Mouse (Mus musculus): Measurements from ENCODE around the gene Cdc42. TPM values are rescaled to one million over a fixed set of nuclear protein-coding genes. Genes with fewer than 3 reads are reported as not detected.

Gene Cdc42
- polyA plus RNA-seq, 2 experiments, result 91.6 to 259 TPM

DNA sequence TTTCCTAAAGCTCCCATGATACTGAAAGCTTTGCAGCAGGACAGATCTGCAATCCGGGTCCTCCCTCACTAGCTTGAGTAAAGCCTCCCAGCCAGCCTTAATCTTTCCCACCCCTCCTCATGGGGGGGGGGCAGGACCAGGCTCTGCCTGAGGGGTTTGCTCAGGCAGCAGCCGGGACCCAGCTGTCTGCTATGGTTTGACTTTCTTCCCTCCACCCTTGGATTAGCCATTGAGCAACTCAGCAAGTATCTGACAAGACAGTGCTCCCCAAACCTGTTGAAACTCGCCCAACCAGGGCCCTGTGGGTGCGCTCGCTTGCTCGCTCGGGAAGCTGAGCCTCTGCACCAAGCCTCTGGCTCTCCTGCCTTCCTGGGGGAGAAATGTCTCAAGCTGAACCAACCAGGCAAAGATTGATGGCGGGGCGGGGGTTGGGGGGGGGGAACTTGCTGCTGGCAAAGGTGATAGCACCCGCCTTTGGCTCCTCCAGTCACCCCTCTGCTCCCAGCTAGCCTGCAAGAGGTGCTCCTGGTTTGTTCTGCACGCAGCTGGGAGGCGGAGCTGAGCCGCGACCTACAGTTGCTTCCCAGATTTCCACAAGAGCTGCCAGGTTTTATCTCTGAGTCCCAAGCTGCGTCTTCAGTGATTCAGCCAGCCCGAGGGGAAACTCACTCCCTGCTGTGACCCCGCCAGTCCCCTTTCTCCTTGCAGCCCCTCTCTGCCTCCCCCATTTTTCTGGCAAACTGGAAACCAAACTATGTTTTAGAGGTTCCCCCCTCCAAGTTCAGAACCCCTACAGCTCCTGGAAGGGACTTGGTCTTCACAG is 74.7 kb downstream of the Cdc42 start:
- Histone ChIP-seq H3K4me3 (ENCODE audit: insufficient read depth in 1 of 2, low read depth in 2 of 2, low read length in 2 of 2) (no peak overlapping the region), H3K36me3 (replicated peaks; ENCODE audit: control insufficient read depth, insufficient read depth, low read depth) (no peaks in the 10 kb centered on the region), H3K27ac (no peak overlapping the region), H3K4me1 (replicated peaks; ENCODE audit: control insufficient read depth in 2 of 2, insufficient read depth in 2 of 2, low read length in 1 of 2) (no peaks in the 10 kb centered on the region), H3K4me2 (ENCODE audit: low read depth) (no peak overlapping the region), H3K9ac (replicated peaks) (no peak overlapping the region), H3K9me3 (ENCODE audit: control insufficient read depth, low read length) (no peaks in the 10 kb centered on the region), H3K27me3 (ENCODE audit: control insufficient read depth, insufficient read depth, low read length) (peaks cover 33% of the 10 kb centered on the region)
- DNase-seq (ENCODE audit: low read depth in 3 of 3, low spot score in 3 of 3) (no peak), ATAC-seq (ENCODE audit: insufficient read depth) (no peak)
- WGBS (ENCODE audit: insufficient replicate concordance), result 23% methylated on average over 17 of the region's 17 CpGs
- TF ChIP-seq EP300 (IDR thresholded peaks at IDR 0.05; ENCODE audit: low read depth) (no peak), CTCF (IDR thresholded peaks at IDR 0.05; ENCODE audit: low read depth) (no peak)

DNA sequence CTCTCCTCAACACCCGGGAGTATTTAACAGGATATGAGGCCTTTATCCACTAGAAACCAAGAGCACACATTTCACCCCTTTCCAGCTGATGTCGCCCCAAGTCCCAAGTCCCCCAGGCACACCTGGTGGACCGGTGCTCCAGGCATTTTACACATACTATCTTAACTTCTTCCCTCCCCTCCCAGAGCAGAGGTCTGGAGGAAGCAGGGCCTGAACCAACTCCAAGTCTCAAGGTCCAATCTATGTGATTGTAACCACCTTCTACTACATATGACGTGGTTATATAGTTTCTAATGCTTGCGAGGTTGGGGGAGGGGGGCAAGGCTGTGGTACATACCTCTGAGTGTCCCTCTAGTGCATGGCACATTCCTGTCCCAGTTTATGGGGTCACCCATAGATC is 75.4 kb downstream of the Cdc42 start:
- no peak overlapping the region for H3K4me3 ChIP-seq (ENCODE audit: insufficient read depth in 1 of 2, low read depth in 2 of 2, low read length in 2 of 2)
- no peak overlapping the region for H3K9ac ChIP-seq (replicated peaks)
- no peak for TF ChIP-seq EP300 (IDR thresholded peaks at IDR 0.05; ENCODE audit: low read depth)
- TF ChIP-seq CTCF (IDR thresholded peaks at IDR 0.05; ENCODE audit: low read depth), result no peak
- DNase-seq (ENCODE audit: low read depth in 3 of 3, low spot score in 3 of 3) (no peak), ATAC-seq (ENCODE audit: insufficient read depth) (no peak)
- H3K4me2 ChIP-seq (ENCODE audit: low read depth), result no peak overlapping the region
- no peaks in the 10 kb centered on the region for H3K36me3 ChIP-seq (replicated peaks; ENCODE audit: control insufficient read depth, insufficient read depth, low read depth)
- peaks cover 40% of the 10 kb centered on the region for H3K27me3 ChIP-seq (ENCODE audit: control insufficient read depth, insufficient read depth, low read length)
- no peaks in the 10 kb centered on the region for H3K9me3 ChIP-seq (ENCODE audit: control insufficient read depth, low read length)
- 55% methylated on average over 5 of the region's 5 CpGs for WGBS (ENCODE audit: insufficient replicate concordance)
- H3K4me1 ChIP-seq (replicated peaks; ENCODE audit: control insufficient read depth in 2 of 2, insufficient read depth in 2 of 2, low read length in 1 of 2), result no peaks in the 10 kb centered on the region
- H3K27ac ChIP-seq, result no peak overlapping the region

DNA sequence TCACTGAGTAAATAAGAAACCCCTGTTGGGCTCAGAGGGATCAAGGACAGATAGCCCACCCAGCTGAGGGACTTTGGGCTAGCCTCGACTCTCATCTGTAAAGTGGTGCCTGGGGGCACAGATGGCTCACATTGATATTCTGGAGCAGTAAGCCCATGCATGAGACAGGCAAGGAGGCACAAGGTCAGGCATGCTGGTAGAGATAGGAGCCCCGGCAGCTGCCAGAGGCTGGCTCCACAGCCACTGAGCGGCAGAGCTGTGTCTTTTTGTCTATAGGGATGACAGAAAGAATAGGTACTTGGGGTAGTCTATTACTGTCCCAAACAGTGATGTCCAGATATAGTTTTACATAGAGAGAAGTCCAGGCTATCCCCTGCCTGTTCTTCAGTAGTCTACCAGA is 76.2 kb downstream of the Cdc42 start:
- DNase-seq (ENCODE audit: low read depth in 3 of 3, low spot score in 3 of 3), result no peak
- Histone ChIP-seq H3K4me3 (ENCODE audit: insufficient read depth in 1 of 2, low read depth in 2 of 2, low read length in 2 of 2) (no peak overlapping the region), H3K4me2 (ENCODE audit: low read depth) (no peak overlapping the region), H3K27me3 (ENCODE audit: control insufficient read depth, insufficient read depth, low read length) (peaks cover 48% of the 10 kb centered on the region), H3K9ac (replicated peaks) (no peak overlapping the region), H3K9me3 (ENCODE audit: control insufficient read depth, low read length) (no peaks in the 10 kb centered on the region), H3K36me3 (replicated peaks; ENCODE audit: control insufficient read depth, insufficient read depth, low read depth) (no peaks in the 10 kb centered on the region), H3K27ac (no peak overlapping the region), H3K4me1 (replicated peaks; ENCODE audit: control insufficient read depth in 2 of 2, insufficient read depth in 2 of 2, low read length in 1 of 2) (no peaks in the 10 kb centered on the region)
- TF ChIP-seq EP300 (IDR thresholded peaks at IDR 0.05; ENCODE audit: low read depth) (no peak), CTCF (IDR thresholded peaks at IDR 0.05; ENCODE audit: low read depth) (no peak)
- ATAC-seq (ENCODE audit: insufficient read depth), result no peak
- WGBS (ENCODE audit: insufficient replicate concordance), result 54% methylated on average over 3 of the region's 3 CpGs

DNA sequence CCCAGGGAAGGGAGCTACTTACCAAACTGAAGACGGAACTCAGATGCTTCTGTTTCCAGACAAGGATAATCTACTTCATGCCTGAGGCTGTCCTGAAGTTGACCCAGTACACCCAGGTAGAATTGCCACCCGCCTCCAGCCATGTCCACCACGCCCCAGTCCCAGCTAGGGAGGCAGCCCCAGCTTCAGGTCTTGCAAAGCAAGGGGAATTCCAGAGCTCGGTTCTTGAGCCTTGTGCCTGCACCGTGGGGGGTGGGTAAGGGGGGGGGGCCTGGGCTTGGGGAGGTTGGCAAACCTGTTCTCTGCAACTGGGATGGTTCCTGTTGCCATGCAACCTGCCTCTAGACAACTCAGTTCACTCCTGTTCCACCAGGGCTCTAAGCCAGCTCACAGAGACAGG is 78.2 kb downstream of the Cdc42 start:
- DNase-seq (ENCODE audit: low read depth in 3 of 3, low spot score in 3 of 3) (no peak), ATAC-seq (ENCODE audit: insufficient read depth) (no peak)
- H3K9me3 ChIP-seq (ENCODE audit: control insufficient read depth, low read length), result no peaks in the 10 kb centered on the region
- TF ChIP-seq CTCF (IDR thresholded peaks at IDR 0.05; ENCODE audit: low read depth) (no peak), EP300 (IDR thresholded peaks at IDR 0.05; ENCODE audit: low read depth) (no peak)
- H3K27ac ChIP-seq, result no peak overlapping the region
- no peaks in the 10 kb centered on the region for H3K4me1 ChIP-seq (replicated peaks; ENCODE audit: control insufficient read depth in 2 of 2, insufficient read depth in 2 of 2, low read length in 1 of 2)
- H3K4me2 ChIP-seq (ENCODE audit: low read depth), result no peak overlapping the region
- H3K9ac ChIP-seq (replicated peaks), result no peak overlapping the region
- 22% methylated on average over 5 of the region's 5 CpGs for WGBS (ENCODE audit: insufficient replicate concordance)
- H3K36me3 ChIP-seq (replicated peaks; ENCODE audit: control insufficient read depth, insufficient read depth, low read depth), result no peaks in the 10 kb centered on the region
- peaks cover 58% of the 10 kb centered on the region for H3K27me3 ChIP-seq (ENCODE audit: control insufficient read depth, insufficient read depth, low read length)
- H3K4me3 ChIP-seq (ENCODE audit: insufficient read depth in 1 of 2, low read depth in 2 of 2, low read length in 2 of 2), result no peak overlapping the region

- Histone ChIP-seq H3K27me3 (ENCODE audit: control insufficient read depth, insufficient read depth, low read length) (peaks cover 58% of the 10 kb centered on the region), H3K4me2 (ENCODE audit: low read depth) (no peak overlapping the region), H3K9me3 (ENCODE audit: control insufficient read depth, low read length) (no peaks in the 10 kb centered on the region), H3K4me1 (replicated peaks; ENCODE audit: control insufficient read depth in 2 of 2, insufficient read depth in 2 of 2, low read length in 1 of 2) (no peaks in the 10 kb centered on the region), H3K27ac (no peak overlapping the region), H3K36me3 (replicated peaks; ENCODE audit: control insufficient read depth, insufficient read depth, low read depth) (no peaks in the 10 kb centered on the region), H3K9ac (replicated peaks) (no peak overlapping the region), H3K4me3 (ENCODE audit: insufficient read depth in 1 of 2, low read depth in 2 of 2, low read length in 2 of 2) (no peak overlapping the region)
- DNase-seq (ENCODE audit: low read depth in 3 of 3, low spot score in 3 of 3), result no peak
- WGBS (ENCODE audit: insufficient replicate concordance), result 5% methylated on average over 22 of the region's 22 CpGs
- no peak for ATAC-seq (ENCODE audit: insufficient read depth)
- TF ChIP-seq CTCF (IDR thresholded peaks at IDR 0.05; ENCODE audit: low read depth), result no peak
- no peak for TF ChIP-seq EP300 (IDR thresholded peaks at IDR 0.05; ENCODE audit: low read depth)
Observed at GRCm38 (mm10) chr4:137278144-137279040, 79.1 kb downstream of the Cdc42 start.

Measured in liver, embryonic 14.5 days (tissue).